Comparison of ENCODE assay signal across 8 mouse cellular contexts in the genomic region with DNA sequence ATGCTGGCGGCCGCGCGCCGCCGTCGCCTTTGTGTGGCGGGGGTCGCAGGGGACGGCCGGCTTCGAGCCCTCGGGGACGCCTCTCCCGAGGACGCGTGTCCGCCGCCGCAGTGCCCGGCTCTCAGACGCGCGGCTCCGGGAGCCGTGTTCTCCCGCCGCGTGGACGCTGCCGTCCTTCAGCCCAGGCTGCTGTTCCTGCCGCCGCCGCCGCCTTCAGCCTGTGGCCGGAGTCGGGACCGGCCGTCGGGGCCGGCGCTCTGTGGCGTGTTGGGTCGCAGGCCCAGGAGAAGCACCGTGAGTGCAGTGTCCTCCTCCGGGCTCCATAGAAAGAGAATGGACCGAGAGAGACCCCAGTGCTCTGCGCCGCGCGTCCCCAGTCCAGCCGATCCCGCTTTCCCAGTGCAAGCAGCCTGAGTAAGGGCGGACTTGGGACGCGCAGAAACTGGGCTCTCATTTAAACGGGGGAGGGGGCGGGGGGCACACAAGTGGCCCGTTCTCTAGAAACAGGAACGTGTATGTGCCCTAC. TPM values are rescaled to one million over a fixed set of nuclear protein-coding genes. Genes with fewer than 3 reads are reported as not detected.
DNase-seq lines count a peak whose midpoint lies in the region; ATAC-seq and TF ChIP-seq lines count a peak whose summit lies in the region.

No protein-coding gene starts in this region.

- DNase-seq in layer of hippocampus, adult 11-12 months (ENCODE audit: low spot score): peak; percentile 42
- DNase-seq in layer of hippocampus, adult 9-10 months (ENCODE audit: low spot score): no peak
- peak; percentile 50 for DNase-seq in cerebellum, adult 9-10 months
- peak; percentile 46 for DNase-seq in forelimb bud, embryonic 11.5 days (ENCODE audit: low read depth, low spot score)
- DNase-seq in hindbrain, postnatal 0 days (ENCODE audit: low spot score): peak; percentile 75
- peak; percentile 40 to 44 for DNase-seq in left cerebral cortex, postnatal 14 days (ENCODE audit: low spot score in 2 of 2)
- DNase-seq in spleen, adult 2 months (ENCODE audit: low read depth in 1 of 2, low spot score in 2 of 2): peak in 1 of 2 experiments; percentile 27

- TF ChIP-seq CTCF in hindbrain, postnatal 0 days (IDR thresholded peaks at IDR 0.05; ENCODE audit: low read depth): no peak
- TF ChIP-seq CTCF in spleen, adult 2 months (IDR thresholded peaks at IDR 0.05; ENCODE audit: extremely low read depth, insufficient read depth, insufficient read length, insufficient replicate concordance): no peak

- no peaks in the 10 kb centered on the region for H3K27me3 ChIP-seq in hindbrain, postnatal 0 days (ENCODE audit: insufficient read depth, low read length)
- no peaks in the 10 kb centered on the region for H3K27me3 ChIP-seq in spleen, adult 2 months (ENCODE audit: control insufficient read depth, insufficient read depth, low read length)

- ATAC-seq in hindbrain, postnatal 0 days: no peak
- ATAC-seq in megakaryocyte progenitor cell, adult 5-6 weeks (replicated peaks; ENCODE audit: poor library complexity): peak; percentile 35

- peak overlapping the region; percentile 94 for H3K27ac ChIP-seq in hindbrain, postnatal 0 days
- peak overlapping the region; percentile 76 for H3K27ac ChIP-seq in spleen, adult 2 months (ENCODE audit: insufficient read depth, low read length)

- TF ChIP-seq POLR2A in spleen, adult 2 months (IDR thresholded peaks at IDR 0.05; ENCODE audit: low read depth, low read length): no peak

- peak overlapping the region; percentile 83 for H3K4me3 ChIP-seq in hindbrain, postnatal 0 days (ENCODE audit: low read length)
- peak overlapping the region; percentile 97 for H3K4me3 ChIP-seq in spleen, adult 2 months (ENCODE audit: extremely low read depth, insufficient read depth, insufficient read length)

- H3K4me2 ChIP-seq in hindbrain, postnatal 0 days (ENCODE audit: low read depth, low read length): peak overlapping the region; percentile 66

- H3K4me1 ChIP-seq in hindbrain, postnatal 0 days (ENCODE audit: insufficient read depth, low read length): peaks cover 12% of the 10 kb centered on the region; the same call in 1 of the 2 replicates
- peaks cover 8% of the 10 kb centered on the region for H3K4me1 ChIP-seq in spleen, adult 2 months (ENCODE audit: control insufficient read depth, insufficient read depth, insufficient read length)

- H3K36me3 ChIP-seq in hindbrain, postnatal 0 days (ENCODE audit: insufficient read depth, low read length): no peaks in the 10 kb centered on the region
- H3K36me3 ChIP-seq in spleen, adult 2 months (ENCODE audit: control insufficient read depth, insufficient read depth, low read length): no peaks in the 10 kb centered on the region

- H3K9ac ChIP-seq in hindbrain, postnatal 0 days (replicated peaks; ENCODE audit: low read length): peak overlapping the region; percentile 69

- no peaks in the 10 kb centered on the region for H3K9me3 ChIP-seq in hindbrain, postnatal 0 days (ENCODE audit: low read length)

- intact Hi-C loops in left cerebral cortex, postnatal 14 days (cut with DNase I): loop anchor here (10.0 kb wide), 1 partner anchor 349 kb away; no protein-coding TSS in a partner anchor

- under 1% methylated on average over 34 of the region's 60 CpGs for WGBS in hindbrain, postnatal 0 days
- whole genome bisulfite sequencing in spleen, adult 2 months: under 1% methylated on average over 57 of the region's 60 CpGs

RNA-seq across cellular contexts. Expression of gene Slc4a7, which starts 1.3 kb away (rescaled TPM):
- total RNA-seq in hindbrain, postnatal 0 days (2014; rRNA removed): 27.5 and 27.8 TPM in 2 replicates
- 19.8 and 20.8 TPM in 2 replicates for polyA plus RNA-seq in hindbrain, postnatal 0 days (2015; fragmentation: Nextera tagmentation; extraction: Ambion mirVana)
- total RNA-seq in left cerebral cortex, postnatal 14 days (2021): 10 to 100 TPM; 22.4 to 26.0 TPM
- total RNA-seq in megakaryocyte progenitor cell, adult 5-6 weeks (2015): 26.3 and 32.9 TPM in 2 replicates
- 24.9 and 31.9 TPM in 2 replicates for total RNA-seq in megakaryocyte progenitor cell, adult 5-6 weeks (2017)
- polyA plus RNA-seq in spleen, adult 2 months (2012; rRNA removed): 5.4 and 8.9 TPM in 2 replicates
